Mouse (Mus musculus) retina, postnatal 1 day (tissue): Measurements from ENCODE around the gene Cryaa.

Source experiments
- DNase-seq: peaks from one replicate; pipeline ENCODE4 v3.0.0-alpha.2; 2012

Gene Cryaa

DNA sequence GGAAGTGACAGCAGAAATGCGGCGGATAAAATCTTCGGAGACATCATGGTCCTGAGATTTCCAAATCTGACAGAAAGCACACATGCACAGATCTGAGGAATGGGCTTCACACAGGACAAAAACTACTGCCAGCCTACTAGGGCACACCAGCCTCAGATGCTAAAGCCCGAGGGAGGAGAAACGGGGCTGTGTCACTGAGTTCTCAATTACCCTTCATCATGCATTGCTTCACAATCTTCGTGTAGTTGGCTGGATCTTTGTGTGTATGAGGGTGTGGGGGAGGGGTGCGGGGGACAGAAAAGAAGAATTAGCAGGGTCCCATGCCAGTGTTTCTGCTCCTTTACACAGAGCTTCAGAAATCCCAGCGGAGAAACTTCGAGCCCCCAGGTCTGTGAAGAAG is 36.1 kb downstream of the Cryaa start:
- DNase-seq = peak; percentile 56

- no peak for DNase-seq
Measured at GRCm38 (mm10) chr17:31714125-31714524, 36.5 kb downstream of the Cryaa start.

DNA sequence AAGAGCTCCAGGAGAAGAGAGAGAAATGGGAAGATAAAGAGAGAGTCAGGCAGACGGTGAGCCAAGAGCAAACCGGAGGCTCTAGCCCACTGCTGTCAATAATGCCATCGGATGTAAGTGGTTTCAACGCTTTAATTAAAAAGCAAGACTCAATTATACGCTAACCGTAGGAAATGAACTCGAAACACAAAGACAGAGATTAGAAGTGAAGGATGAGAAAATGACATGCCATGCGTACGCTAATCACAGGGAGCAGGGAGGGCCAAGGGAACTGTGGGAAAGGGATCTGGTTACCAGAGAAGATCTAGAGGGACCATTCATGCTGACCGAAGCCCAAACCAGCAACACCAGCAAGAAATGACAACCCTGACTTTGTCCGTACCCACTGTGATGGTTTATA is 37.4 kb downstream of the Cryaa start:
- DNase-seq = peak; percentile 53

- no peak for DNase-seq
Measured at GRCm38 (mm10) chr17:31721637-31722036, 44.0 kb downstream of the Cryaa start.

DNA sequence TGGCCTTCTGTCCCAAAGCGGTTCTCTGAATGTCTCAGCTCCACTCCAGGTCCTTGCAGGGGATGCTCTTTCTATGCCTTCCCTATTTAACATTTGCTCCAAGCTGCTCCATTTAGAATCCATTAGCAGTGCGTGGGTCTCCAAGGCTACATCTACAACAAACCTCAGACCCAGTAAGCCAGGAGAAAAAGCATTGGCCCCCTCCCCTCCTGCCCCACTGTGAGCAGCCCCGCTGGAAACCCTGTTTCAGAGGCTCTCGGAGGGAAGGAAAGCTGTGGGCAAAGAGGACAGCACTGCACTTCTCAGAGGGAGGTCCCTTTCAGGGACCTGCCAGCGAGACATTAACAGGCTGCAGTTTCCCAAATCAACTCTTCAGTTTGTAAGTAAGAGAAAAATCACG is 47.8 kb downstream of the Cryaa start:
- no peak for DNase-seq

DNA sequence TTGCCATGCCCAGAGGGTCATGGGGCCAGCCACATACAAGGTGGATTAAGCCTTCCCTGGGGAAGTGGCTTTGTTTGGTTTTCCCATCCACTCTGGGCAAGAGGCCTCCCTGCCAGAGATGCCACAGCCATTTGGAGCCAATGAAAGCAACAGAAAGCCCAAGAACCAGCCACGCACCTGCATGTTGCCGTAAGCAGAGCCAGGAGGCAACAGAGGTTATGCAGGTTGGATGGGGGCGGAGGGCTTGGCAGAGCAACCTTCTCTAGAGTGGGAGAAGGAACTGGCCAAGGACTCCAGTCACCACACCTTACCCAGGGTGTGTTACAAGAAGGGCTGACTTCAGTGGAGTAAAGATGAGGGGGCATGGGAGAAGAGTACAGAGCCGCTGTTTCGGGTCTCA is 48.6 kb downstream of the Cryaa start:
- no peak for DNase-seq

DNA sequence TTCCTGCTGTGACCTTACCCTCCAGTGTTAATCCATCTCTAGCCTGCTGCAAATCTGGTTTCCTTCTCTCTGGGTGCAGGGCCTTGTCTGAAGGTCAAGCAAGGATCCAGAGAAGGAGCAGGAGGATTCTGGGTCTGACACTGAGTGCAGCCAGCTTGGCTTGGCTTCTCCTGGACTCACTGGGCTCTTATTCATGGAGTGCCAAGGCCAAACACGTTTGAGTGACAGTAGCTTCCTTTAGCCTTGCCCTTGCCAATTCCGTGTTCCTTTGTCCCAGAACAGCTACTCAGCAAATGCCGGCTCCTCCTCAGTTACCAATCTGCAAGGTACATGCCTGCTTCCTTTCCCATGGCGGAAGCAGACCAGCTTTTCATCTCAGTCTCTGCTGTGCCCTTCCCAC is 49.6 kb downstream of the Cryaa start:
- DNase-seq = no peak

DNA sequence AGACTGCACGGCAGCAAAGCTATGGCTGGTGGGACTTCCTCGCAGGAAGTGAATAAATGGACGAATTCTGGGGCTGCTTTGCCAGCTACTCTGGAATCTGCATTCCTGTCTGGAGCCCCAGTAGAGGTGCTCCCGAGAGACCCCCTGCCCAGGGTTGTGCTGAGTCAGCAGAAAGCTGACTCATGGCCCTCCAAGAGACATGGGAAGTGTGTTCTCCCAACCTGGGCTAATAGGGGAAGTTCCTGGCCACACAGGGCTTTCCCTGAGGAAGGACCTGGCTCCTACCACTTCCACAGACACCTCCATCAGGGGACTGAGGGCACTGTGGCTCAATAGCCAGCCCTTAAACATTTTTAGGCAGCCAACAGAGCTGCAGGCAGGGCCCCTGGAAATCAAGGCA is 50.4 kb downstream of the Cryaa start:
- no peak for DNase-seq

- DNase-seq = no peak
Measured at GRCm38 (mm10) chr17:31728968-31729501, 51.4 kb downstream of the Cryaa start.

DNA sequence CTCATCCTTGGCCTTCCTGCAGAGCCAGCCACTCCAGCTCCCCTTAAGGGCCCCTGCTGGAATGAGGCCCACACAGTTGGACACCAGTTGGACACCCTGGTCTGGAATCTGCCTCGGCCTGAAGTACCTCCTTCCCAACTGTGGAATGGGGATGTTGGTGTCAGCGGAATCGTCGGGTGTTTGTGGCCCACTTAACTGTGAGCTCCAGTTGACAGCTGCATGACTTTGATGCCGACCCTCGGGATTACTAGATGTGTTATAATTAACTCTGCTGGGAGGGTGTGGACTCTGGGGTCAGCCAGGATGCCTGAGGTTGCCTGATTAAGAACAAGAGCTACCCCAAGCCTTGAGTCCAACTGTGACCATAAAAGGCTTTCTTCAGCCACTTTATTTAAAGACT is 53.4 kb downstream of the Cryaa start:
- DNase-seq = no peak
